Mouse (Mus musculus) c-Kit-positive CD71-negative TER-119-negative erythroid progenitor cells, embryonic 14.5 days (primary cell): Measurements from ENCODE around the gene Tmem33.

Experiments
- DNase-seq: peaks from one replicate; pipeline ENCODE4 v3.0.0-alpha.2; 2013; ENCODE audit warnings: low read depth

The Tmem33 gene

DNA sequence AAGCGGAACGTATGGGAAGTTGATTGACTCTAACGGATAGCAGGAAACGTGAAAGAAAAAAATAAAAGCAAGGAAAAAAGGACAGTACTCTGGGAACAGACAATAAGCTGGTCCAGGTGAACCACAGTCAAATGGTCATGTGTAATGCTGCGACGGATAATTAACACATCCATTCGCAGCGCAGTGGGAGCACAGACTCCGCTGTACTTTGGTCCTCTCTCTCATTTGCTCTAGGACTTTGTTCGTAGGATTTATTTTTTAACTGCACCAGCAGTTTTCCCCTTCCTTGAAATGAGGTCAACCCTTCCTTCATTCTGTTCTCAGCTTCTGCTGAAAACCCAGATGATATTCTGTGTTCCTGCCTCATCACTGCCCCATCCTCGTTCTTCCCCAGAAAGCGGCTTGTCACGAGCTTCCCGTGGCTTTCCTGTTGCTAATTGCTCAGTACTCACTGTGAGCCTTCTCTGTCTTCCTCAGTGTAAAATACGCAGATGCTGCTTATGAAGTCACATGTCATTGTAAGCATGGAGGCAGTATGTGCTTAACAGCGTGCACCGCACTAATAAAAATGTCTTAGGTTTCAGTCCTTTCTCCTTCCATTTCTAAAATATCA lies 61.4 kb downstream of the Tmem33 start:
- no peak for DNase-seq

DNA sequence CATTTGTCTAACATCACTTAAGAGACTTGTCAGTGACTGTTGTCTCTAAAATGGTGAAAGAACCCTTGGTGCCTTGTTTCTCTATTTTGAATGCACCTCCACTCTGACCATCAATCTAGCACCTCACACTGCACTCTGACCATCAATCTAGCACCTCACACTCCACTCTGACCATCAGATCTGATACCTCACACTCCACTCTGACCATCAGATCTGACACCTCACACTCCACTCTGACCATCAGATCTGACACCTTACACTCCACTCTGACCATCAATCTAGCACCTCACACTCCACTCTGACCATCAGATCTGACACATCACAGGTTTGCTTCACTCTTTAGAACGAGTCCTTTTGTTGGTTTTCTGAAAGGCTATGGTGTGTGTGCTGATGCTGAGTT lies 63.7 kb downstream of the Tmem33 start:
- DNase-seq = no peak

DNA sequence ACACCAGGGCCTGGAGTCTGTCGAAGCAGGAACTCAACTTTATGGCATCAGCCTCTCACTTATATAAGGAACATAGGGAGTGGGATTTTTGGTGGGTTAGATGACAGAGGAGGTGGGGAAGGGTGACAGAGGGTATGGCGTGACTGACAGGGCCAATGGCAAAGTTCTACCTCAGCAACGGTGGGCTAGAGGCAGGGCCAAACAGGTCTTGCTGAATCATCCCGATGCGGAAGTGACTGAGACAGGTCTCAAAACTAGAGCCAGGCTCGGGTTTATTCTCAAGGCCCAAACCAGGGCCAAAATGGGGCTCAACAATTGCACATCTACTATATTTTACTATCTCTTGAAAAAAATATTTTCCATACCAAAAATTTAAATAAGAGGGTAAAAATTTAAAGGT lies 80.4 kb downstream of the Tmem33 start:
- DNase-seq = no peak
